Mouse (Mus musculus) erythroblast, embryonic 14.5 days (primary cell): ENCODE measurements at regions not wholly inside any gene's neighbourhood (a gene's known extent, or its start where the extent isn't known, plus 50 kb on each side); places are given as distances from the start of the nearest gene placed in this dataset.

Experiments
- GATA1 ChIP-seq: IDR thresholded peaks from 2 replicates; pipeline ENCODE4 v1.6.1; 2012; ENCODE audit warnings: low read length, inconsistent platforms, mixed read lengths
- TAL1 ChIP-seq: IDR thresholded peaks from 3 replicates; pipeline ENCODE4 v1.6.1; 2012; ENCODE audit warnings: low read length, inconsistent platforms, mixed read lengths

- TF ChIP-seq GATA1 (no peak), TAL1 (no peak)
Observed at GRCm38 (mm10) chr14:46610226-46610855, 150.0 kb upstream of the Cdkn3 start.
